Mouse (Mus musculus): ENCODE data around the gene Olfr53. TPM values are rescaled to one million over a fixed set of nuclear protein-coding genes. Genes with fewer than 3 reads are reported as not detected.

Gene Olfr53
- polyA plus RNA-seq, 1 experiment from 2014 or later: not detected

DNA sequence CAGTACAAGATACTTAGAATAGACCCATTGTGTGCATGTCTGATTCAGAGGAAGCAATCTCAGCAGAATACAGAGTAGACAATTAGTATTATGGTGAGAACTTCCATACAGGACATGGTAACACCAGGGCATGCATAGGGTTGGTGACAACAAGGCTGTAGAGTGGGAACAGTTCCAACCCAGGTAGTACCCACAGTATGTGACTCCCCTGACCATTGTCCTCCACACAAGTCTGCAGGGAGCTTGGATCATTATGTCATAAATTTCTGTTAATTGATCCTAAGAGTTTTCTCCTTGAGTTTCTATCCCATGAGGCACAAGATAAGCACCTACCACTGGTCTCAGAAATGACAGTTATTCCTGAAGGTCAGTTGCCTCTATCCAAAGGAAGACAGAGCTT, 50.7 kb downstream of the Olfr53 start, which contains the start of gene Olfr541:
Gene Olfr541 (plus strand): TSS at position 301 of the 400 bp plus-strand sequence.
- H3K4me3 ChIP-seq (ENCODE audit: low read length): no peak within 1 kb of the TSS
- H3K4me1 ChIP-seq (ENCODE audit: control insufficient read depth, insufficient read depth, low read length): no peaks in the 10 kb centered on the region
- no peaks in the 10 kb centered on the region for H3K27me3 ChIP-seq (ENCODE audit: control insufficient read depth, insufficient read depth, low read length)
- ATAC-seq (ENCODE audit: low FRiP score, low TSS enrichment): no peak
- H3K9ac ChIP-seq (ENCODE audit: low read depth, low read length): no peak within 1 kb of the TSS
- no peak within 1 kb of the TSS for H3K4me2 ChIP-seq (replicated peaks; ENCODE audit: low read depth, low read length)
- H3K27ac ChIP-seq (ENCODE audit: low read depth, low read length): no peak within 1 kb of the TSS
- H3K9me3 ChIP-seq (ENCODE audit: control insufficient read depth, low read length): no peaks in the 10 kb centered on the region
- H3K36me3 ChIP-seq (ENCODE audit: control insufficient read depth, insufficient read depth, low read length): no peaks in the 10 kb centered on the region

Other genes starting within 250 kb of the Olfr53 start
- not detected in 2 replicates for gene Olfr531, start 243.5 kb upstream of the Olfr53 start, polyA plus RNA-seq (2014; fragmentation: Nextera tagmentation; extraction: Ambion mirVana)
- gene Olfr532, start 224.8 kb upstream of the Olfr53 start, polyA plus RNA-seq (2014; fragmentation: Nextera tagmentation; extraction: Ambion mirVana): not detected in 2 replicates
- not detected in 2 replicates for gene Olfr533, start 183.1 kb upstream of the Olfr53 start, polyA plus RNA-seq (2014; fragmentation: Nextera tagmentation; extraction: Ambion mirVana)
- gene Olfr535, start 162.2 kb upstream of the Olfr53 start, polyA plus RNA-seq (2014; fragmentation: Nextera tagmentation; extraction: Ambion mirVana): not detected in 2 replicates
- not detected in 2 replicates for gene Olfr536, start 139.1 kb upstream of the Olfr53 start, polyA plus RNA-seq (2014; fragmentation: Nextera tagmentation; extraction: Ambion mirVana)
- gene Olfr538, start 78.6 kb upstream of the Olfr53 start, polyA plus RNA-seq (2014; fragmentation: Nextera tagmentation; extraction: Ambion mirVana): not detected in 2 replicates
- gene Olfr46, start 45.2 kb upstream of the Olfr53 start, polyA plus RNA-seq (2014; fragmentation: Nextera tagmentation; extraction: Ambion mirVana): not detected in 2 replicates
- not detected in 2 replicates for gene Olfr61, start 17.5 kb upstream of the Olfr53 start, polyA plus RNA-seq (2014; fragmentation: Nextera tagmentation; extraction: Ambion mirVana)
- gene Olfr539, start 13.5 kb downstream of the Olfr53 start, polyA plus RNA-seq (2014; fragmentation: Nextera tagmentation; extraction: Ambion mirVana): not detected in 2 replicates
- not detected in 2 replicates for gene Olfr45, start 35.5 kb downstream of the Olfr53 start, polyA plus RNA-seq (2014; fragmentation: Nextera tagmentation; extraction: Ambion mirVana)
- not detected in 2 replicates for gene Olfr541, start 50.8 kb downstream of the Olfr53 start, polyA plus RNA-seq (2014; fragmentation: Nextera tagmentation; extraction: Ambion mirVana)
- 0.12 TPM in 1 of 2 replicates, not detected in the other for gene Cyp2e1, start 117.3 kb downstream of the Olfr53 start, polyA plus RNA-seq (2014; fragmentation: Nextera tagmentation; extraction: Ambion mirVana)
- gene Syce1, start 141.4 kb downstream of the Olfr53 start, polyA plus RNA-seq (2014; fragmentation: Nextera tagmentation; extraction: Ambion mirVana): 0.28 TPM in 1 of 2 replicates, not detected in the other
- 1.4 and 2.1 TPM in 2 replicates for gene Zfp941, start 175.7 kb downstream of the Olfr53 start, polyA plus RNA-seq (2014; fragmentation: Nextera tagmentation; extraction: Ambion mirVana)
- gene Urah, start 188.6 kb downstream of the Olfr53 start, polyA plus RNA-seq (2014; fragmentation: Nextera tagmentation; extraction: Ambion mirVana): 0.85 TPM in 1 of 2 replicates, not detected in the other
- gene Scgb1c1, start 199.1 kb downstream of the Olfr53 start, polyA plus RNA-seq (2014; fragmentation: Nextera tagmentation; extraction: Ambion mirVana): not detected in 2 replicates
- not detected in 2 replicates for gene Odf3, start 201.4 kb downstream of the Olfr53 start, polyA plus RNA-seq (2014; fragmentation: Nextera tagmentation; extraction: Ambion mirVana)
- not detected in 2 replicates for gene Gm45785, start 209.9 kb downstream of the Olfr53 start, polyA plus RNA-seq (2014; fragmentation: Nextera tagmentation; extraction: Ambion mirVana)
- 40.8 and 49.4 TPM in 2 replicates for gene Ric8a, start 210.5 kb downstream of the Olfr53 start, polyA plus RNA-seq (2014; fragmentation: Nextera tagmentation; extraction: Ambion mirVana)
- gene Bet1l, start 211.1 kb downstream of the Olfr53 start, polyA plus RNA-seq (2014; fragmentation: Nextera tagmentation; extraction: Ambion mirVana): 38.6 and 41.7 TPM in 2 replicates
- 148 and 226 TPM in 2 replicates for gene Psmd13, start 235.5 kb downstream of the Olfr53 start, polyA plus RNA-seq (2014; fragmentation: Nextera tagmentation; extraction: Ambion mirVana)
- gene Sirt3, start 235.9 kb downstream of the Olfr53 start, polyA plus RNA-seq (2014; fragmentation: Nextera tagmentation; extraction: Ambion mirVana): 22.8 and 26.2 TPM in 2 replicates

Measured in kidney, embryonic 14.5 days (tissue).